Mouse (Mus musculus) CH12.LX (cell line): ENCODE results near the gene Ccdc144b. TPM values are rescaled to one million over a fixed set of nuclear protein-coding genes. Genes with fewer than 3 reads are reported as not detected.

Source experiments
- DNase-seq: peaks from one replicate; pipeline ENCODE4 v3.0.0-alpha.2; 2013; ENCODE audit errors: extremely low read depth
- H3K27ac ChIP-seq: 2 replicates; pipeline ENCODE4 v1.5.1; 2012; ENCODE audit warnings: low read depth, mild to moderate bottlenecking, control low read depth, moderate library complexity; ENCODE audit not compliant: insufficient read depth
- H3K27me3 ChIP-seq: replicated peaks from 2 replicates; pipeline ENCODE3; 2012; ENCODE audit warnings: inconsistent platforms
- H3K36me3 ChIP-seq, 2 experiments: replicated peaks in 1 of 2; 2 replicates each; pipeline versions ENCODE3 to v1.6.1; 2012; ENCODE audit warnings: inconsistent platforms in 1 of 2, low read length in 1 of 2, mild to moderate bottlenecking in 1 of 2, mixed read lengths in 1 of 2, moderate library complexity in 1 of 2; ENCODE audit not compliant: control insufficient read depth in 1 of 2, insufficient read depth in 1 of 2
- H3K4me1 ChIP-seq, 2 experiments: 2 replicates each; pipeline ENCODE4 v1.6.1; 2012; ENCODE audit warnings: inconsistent platforms in 1 of 2, moderate library complexity in 1 of 2; ENCODE audit not compliant: insufficient read depth in 2 of 2, control insufficient read depth in 1 of 2
- H3K4me2 ChIP-seq: 2 replicates; pipeline ENCODE4 v1.6.1; 2012; ENCODE audit warnings: low read depth, mild to moderate bottlenecking, control low read depth; ENCODE audit not compliant: poor library complexity, insufficient read depth, severe bottlenecking
- H3K4me3 ChIP-seq, 3 experiments: fragments of 150-350 bp in 1 of 3; sonication (generic) in 1 of 3; replicated peaks in 1 of 3; 2 replicates each; pipeline versions ENCODE3 to v1.5.1; 2011 to 2012; ENCODE audit warnings: low read depth in 2 of 3, low read length in 2 of 3, mild to moderate bottlenecking in 2 of 3, moderate library complexity in 2 of 3, control low read depth in 1 of 3, improper control_type of control experiment in 1 of 3, inconsistent platforms in 1 of 3, mixed read lengths in 1 of 3; ENCODE audit not compliant: poor library complexity in 1 of 3
- H3K79me2 ChIP-seq: replicated peaks from 2 replicates; pipeline ENCODE4 v1.6.1; 2012; ENCODE audit warnings: mild to moderate bottlenecking, moderate library complexity; ENCODE audit not compliant: control insufficient read depth, poor library complexity, insufficient read depth, severe bottlenecking; ENCODE audit errors: extremely low read depth
- H3K9ac ChIP-seq: 2 replicates; pipeline ENCODE4 v1.6.1; 2012; ENCODE audit warnings: low read depth, mild to moderate bottlenecking, control low read depth, moderate library complexity; ENCODE audit not compliant: insufficient read depth
- H3K9me3 ChIP-seq: replicated peaks from 2 replicates; pipeline ENCODE3; 2012; ENCODE audit warnings: low read length, inconsistent platforms, mixed read lengths
- BHLHE40 ChIP-seq: IDR thresholded peaks from 2 replicates; pipeline ENCODE4 v1.6.1; 2011; ENCODE audit warnings: mild to moderate bottlenecking, low read depth, low read length, improper control_type of control experiment
- CTCF ChIP-seq, 2 experiments: IDR thresholded peaks in 1 of 2; conservative IDR thresholded peaks in 1 of 2; 2 replicates each; pipeline ENCODE4 v1.5.1; 2011 to 2012; ENCODE audit warnings: low read depth in 2 of 2, low read length in 2 of 2, improper control_type of control experiment in 1 of 2, inconsistent platforms in 1 of 2, mild to moderate bottlenecking in 1 of 2, moderate library complexity in 1 of 2
- EP300 ChIP-seq: IDR thresholded peaks from 2 replicates; pipeline ENCODE4 v1.6.1; 2011; ENCODE audit warnings: low read length, improper control_type of control experiment
- ETS1 ChIP-seq: conservative IDR thresholded peaks from 2 replicates; pipeline ENCODE4 v1.6.1; 2012; ENCODE audit warnings: low read depth, mild to moderate bottlenecking, inconsistent platforms, low read length, improper control_type of control experiment, moderate library complexity
- IRF4 ChIP-seq: IDR thresholded peaks from 2 replicates; pipeline ENCODE4 v1.6.1; 2014; ENCODE audit warnings: low read depth, mild to moderate bottlenecking, inconsistent platforms, low read length, improper control_type of control experiment
- JUN ChIP-seq: IDR thresholded peaks from 2 replicates; pipeline ENCODE4 v1.6.1; 2011; ENCODE audit warnings: low read depth, mild to moderate bottlenecking, low read length, improper control_type of control experiment, moderate library complexity; ENCODE audit not compliant: insufficient read depth
- JUND ChIP-seq: conservative IDR thresholded peaks from 2 replicates; pipeline ENCODE4 v1.6.1; 2011; ENCODE audit warnings: low read depth, low read length, improper control_type of control experiment
- KAT2A ChIP-seq: IDR thresholded peaks from 2 replicates; pipeline ENCODE4 v1.6.1; 2012; ENCODE audit warnings: low read length, improper control_type of control experiment, inconsistent platforms; ENCODE audit not compliant: insufficient replicate concordance
- MAFK ChIP-seq: IDR thresholded peaks from 2 replicates; pipeline ENCODE4 v1.6.1; 2011; ENCODE audit warnings: low read length, improper control_type of control experiment; ENCODE audit not compliant: insufficient replicate concordance
- MAX ChIP-seq: IDR thresholded peaks from 2 replicates; pipeline ENCODE4 v1.6.1; 2011; ENCODE audit warnings: low read length, improper control_type of control experiment
- MAZ ChIP-seq: IDR thresholded peaks from 2 replicates; pipeline ENCODE4 v1.6.1; 2012; ENCODE audit warnings: low read depth, mild to moderate bottlenecking, inconsistent platforms, low read length, improper control_type of control experiment, moderate library complexity
- MXI1 ChIP-seq: IDR thresholded peaks from 2 replicates; pipeline ENCODE4 v1.6.1; 2011; ENCODE audit warnings: mild to moderate bottlenecking, low read depth, low read length, improper control_type of control experiment
- NRF1 ChIP-seq: IDR thresholded peaks from 2 replicates; pipeline ENCODE4 v1.6.1; 2014; ENCODE audit warnings: low read depth, mild to moderate bottlenecking, inconsistent platforms, low read length, improper control_type of control experiment, moderate library complexity
- PAX5 ChIP-seq: IDR thresholded peaks from 2 replicates; pipeline ENCODE4 v1.6.1; 2012; ENCODE audit warnings: low read length, inconsistent platforms, mixed read lengths
- POLR2A ChIP-seq: IDR thresholded peaks from 2 replicates; pipeline ENCODE4 v1.6.1; 2011; ENCODE audit warnings: low read depth, mild to moderate bottlenecking, improper control_type of control experiment, low read length
- POLR2AphosphoS2 ChIP-seq: IDR thresholded peaks from 2 replicates; pipeline ENCODE4 v1.6.1; 2011; ENCODE audit warnings: low read depth, low read length, improper control_type of control experiment
- RCOR1 ChIP-seq: conservative IDR thresholded peaks from 2 replicates; pipeline ENCODE4 v1.6.1; 2012; ENCODE audit warnings: low read depth, mild to moderate bottlenecking, inconsistent platforms, low read length, improper control_type of control experiment
- SMC3 ChIP-seq: IDR thresholded peaks from 2 replicates; pipeline ENCODE4 v1.6.1; 2011; ENCODE audit warnings: low read depth, low read length, improper control_type of control experiment
- TBP ChIP-seq: conservative IDR thresholded peaks from 2 replicates; pipeline ENCODE4 v1.6.1; 2011; ENCODE audit warnings: low read depth, low read length, improper control_type of control experiment
- TCF12 ChIP-seq: IDR thresholded peaks from 2 replicates; pipeline ENCODE4 v1.6.1; 2014; ENCODE audit warnings: low read depth, mild to moderate bottlenecking, inconsistent platforms, low read length, improper control_type of control experiment
- USF1 ChIP-seq: IDR thresholded peaks from 2 replicates; pipeline ENCODE4 v1.6.1; 2014; ENCODE audit warnings: low read depth, mild to moderate bottlenecking, inconsistent platforms, low read length, improper control_type of control experiment
- ZKSCAN1 ChIP-seq: IDR thresholded peaks from 2 replicates; pipeline ENCODE4 v1.6.1; 2012; ENCODE audit warnings: low read depth, inconsistent platforms, low read length, improper control_type of control experiment, borderline replicate concordance
- dilution Hi-C: fragments of 300-500 bp; cut with MboI; formaldehyde crosslinking; loops from 2 replicates; pipeline ENCODE4 v1.14.3; 2020; ENCODE audit warnings: low sequenced_read_pairs; ENCODE audit not compliant: extremely low pct_unique_long_range_greater_than_20kb, extremely low pct_ligation_motif_present
- in situ Hi-C: fragments of 300-500 bp; cut with MboI; formaldehyde crosslinking; loops from 3 replicates; pipeline ENCODE4 v1.14.3; 2019; ENCODE audit warnings: low sequenced_read_pairs, low pct_ligation_motif_present, low pct_unique_long_range_greater_than_20kb, mixed read lengths
- polyA plus RNA-seq: library from polyadenylated mRNA; unstranded; fragments of >175 nt; gene quantifications from 2 replicates; pipeline ENCODE4 v1.2.1, GENCODE M21; 2012; ENCODE audit warnings: low read depth; ENCODE audit not compliant: insufficient read length
- total RNA-seq, 2 experiments: library from RNA; depleted of rRNA; stranded (reverse); fragments of 300-350 nt in 1 of 2; fragments of >200 nt in 1 of 2; gene quantifications; 2 replicates each; pipeline ENCODE4 v1.2.3; 2012 to 2014

The Ccdc144b gene
- total RNA-seq (2012; rRNA removed) (0.04 TPM in 1 of 2 replicates, not detected in the other), total RNA-seq (2014; rRNA removed) (not detected in 2 replicates), polyA plus RNA-seq (0.05 and 0.10 TPM in 2 replicates)

DNA sequence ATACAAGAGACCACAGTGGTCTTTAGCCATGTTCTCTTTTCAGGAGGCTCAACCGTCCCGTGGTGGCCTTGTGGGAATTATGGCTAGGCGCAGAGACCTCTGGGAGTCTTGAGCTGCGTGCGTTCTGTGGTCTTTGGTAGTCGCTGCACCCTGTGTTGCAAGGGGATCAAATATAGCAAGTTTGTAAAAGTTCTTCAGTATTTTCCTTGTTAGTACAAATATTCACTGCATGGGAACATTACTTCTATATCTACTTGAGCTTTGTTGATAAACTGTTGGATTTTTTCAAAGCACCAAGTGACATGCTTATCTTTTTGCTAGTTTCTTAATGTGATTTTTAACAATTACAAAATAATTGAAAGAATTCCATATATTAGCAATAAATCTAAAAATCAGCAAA, at the start of gene Ccdc144b:
Gene Ccdc144b (minus strand): TSS at position 101 of the 400 bp plus-strand sequence.
- no peak for DNase-seq
- dilution Hi-C loops (no loop called here), in situ Hi-C loops (no loop called here)
- no peaks in the 10 kb centered on the region for H3K79me2 ChIP-seq
- no peaks in the 10 kb centered on the region for H3K4me1 ChIP-seq
- H3K4me2 ChIP-seq, result no peak within 1 kb of the TSS
- H3K27me3 ChIP-seq, result no peaks in the 10 kb centered on the region
- no peaks in the 10 kb centered on the region for H3K9me3 ChIP-seq
- H3K9ac ChIP-seq, result no peak within 1 kb of the TSS
- H3K4me3 ChIP-seq, result no peak within 1 kb of the TSS
- H3K36me3 ChIP-seq, result no peaks in the 10 kb centered on the region
- no peak within 1 kb of the TSS for H3K27ac ChIP-seq
- no peak for TF ChIP-seq JUN
- no peak for TF ChIP-seq MAX
- no peak for TF ChIP-seq MXI1
- no peak for TF ChIP-seq TCF12
- no peak for TF ChIP-seq IRF4
- TF ChIP-seq CTCF (conservative IDR thresholded peaks at IDR 0.05 in 1 of 2, IDR thresholded peaks at IDR 0.05 in 1 of 2; ENCODE audit: low read depth in 2 of 2, low read length in 2 of 2), result no peak
- no peak for TF ChIP-seq BHLHE40
- TF ChIP-seq JUND, result no peak
- no peak for TF ChIP-seq RCOR1
- TF ChIP-seq ETS1, result no peak
- TF ChIP-seq POLR2AphosphoS2, result no peak
- no peak for TF ChIP-seq KAT2A
- no peak for TF ChIP-seq MAFK

DNA sequence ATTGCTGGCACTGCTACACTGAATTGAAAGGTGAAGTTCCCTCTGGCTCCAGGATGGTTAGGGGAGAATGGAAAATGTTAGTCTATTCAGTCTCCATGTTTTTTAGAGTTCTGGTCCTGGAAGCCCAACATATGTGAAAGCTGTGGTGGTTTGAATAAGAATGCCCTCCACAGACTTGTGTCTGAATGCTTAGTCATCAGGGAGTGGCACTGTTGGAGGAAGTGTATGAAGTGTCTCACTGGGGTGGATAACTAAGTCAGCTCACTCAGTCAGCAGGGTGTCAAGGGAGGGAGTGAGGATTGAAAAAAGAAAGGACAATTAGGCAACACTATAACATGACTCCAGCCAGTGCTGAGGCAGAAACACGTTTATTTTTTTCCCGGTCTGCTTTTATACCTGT, 42.0 kb upstream of the Ccdc144b start:
- Histone ChIP-seq H3K9me3 (no peaks in the 10 kb centered on the region), H3K27ac (no peak overlapping the region), H3K4me1 (no peaks in the 10 kb centered on the region), H3K4me3 (no peak overlapping the region), H3K27me3 (no peaks in the 10 kb centered on the region), H3K4me2 (no peak overlapping the region), H3K79me2 (no peaks in the 10 kb centered on the region), H3K9ac (no peak overlapping the region), H3K36me3 (peaks cover 13 to 31% of the 10 kb centered on the region in 2 experiments)
- dilution Hi-C loops, result no loop called here
- no peak for DNase-seq
- in situ Hi-C loops, result no loop called here
- TF ChIP-seq ZKSCAN1 (no peak), TBP (no peak), RCOR1 (no peak), BHLHE40 (no peak), POLR2AphosphoS2 (no peak), CTCF (conservative IDR thresholded peaks at IDR 0.05 in 1 of 2, IDR thresholded peaks at IDR 0.05 in 1 of 2; ENCODE audit: low read depth in 2 of 2, low read length in 2 of 2) (no peak), SMC3 (no peak), USF1 (no peak), MAZ (no peak), IRF4 (no peak), EP300 (no peak), NRF1 (no peak), POLR2A (no peak), PAX5 (no peak)
